Mouse (Mus musculus) ES-E14 (cell line): Measurements from ENCODE around the gene Vmn1r170. TPM values are rescaled to one million over a fixed set of nuclear protein-coding genes. Genes with fewer than 3 reads are reported as not detected.
"Not testable (repeated sequence)": the region's sequence is repeated elsewhere in the genome, so short reads cannot be mapped to it uniquely, and the experiment has no call there.

ENCODE experiments used
- DNase-seq: peaks from one replicate; pipeline ENCODE4 v3.0.0-alpha.2; 2013; ENCODE audit warnings: low read depth, low spot score
- H3K27ac ChIP-seq: 2 replicates; pipeline ENCODE4 v1.5.1; 2012; ENCODE audit warnings: low read depth, mild to moderate bottlenecking, low read length, moderate library complexity, mixed read lengths; ENCODE audit not compliant: poor library complexity, insufficient read depth, severe bottlenecking
- H3K36me3 ChIP-seq: 2 replicates; pipeline ENCODE4 v1.6.1; 2012; ENCODE audit warnings: mild to moderate bottlenecking, low read length, moderate library complexity, mixed read lengths; ENCODE audit not compliant: control insufficient read depth, poor library complexity, insufficient read depth, severe bottlenecking
- H3K4me1 ChIP-seq, 2 experiments: fragments of 150-350 bp in 1 of 2; sonication (generic) in 1 of 2; 2 replicates each; pipeline ENCODE4 v1.6.1; 2012; ENCODE audit warnings: low read length in 2 of 2, mild to moderate bottlenecking in 1 of 2, mixed read lengths in 1 of 2; ENCODE audit not compliant: control insufficient read depth in 2 of 2, insufficient read depth in 2 of 2, poor library complexity in 1 of 2
- H3K4me3 ChIP-seq, 2 experiments: fragments of 150-350 bp in 1 of 2; sonication (generic) in 1 of 2; 2 replicates each; pipeline ENCODE4 v1.5.1; 2012; ENCODE audit warnings: low read length in 2 of 2, low read depth in 1 of 2, mild to moderate bottlenecking in 1 of 2, mixed read lengths in 1 of 2; ENCODE audit not compliant: insufficient read depth in 1 of 2, poor library complexity in 1 of 2, severe bottlenecking in 1 of 2
- H3K9ac ChIP-seq: 2 replicates; pipeline ENCODE4 v1.6.1; 2012; ENCODE audit warnings: low read depth, mild to moderate bottlenecking, low read length, mixed read lengths; ENCODE audit not compliant: poor library complexity, insufficient read depth, severe bottlenecking
- H3K9me3 ChIP-seq: fragments of 150-350 bp; sonication (generic); 2 replicates; pipeline ENCODE4 v1.6.1; 2012; ENCODE audit warnings: low read depth, mild to moderate bottlenecking, low read length; ENCODE audit not compliant: control insufficient read depth, insufficient read depth
- CHD2 ChIP-seq: IDR thresholded peaks from 2 replicates; pipeline ENCODE4 v1.6.1; 2014; ENCODE audit warnings: mild to moderate bottlenecking, low read depth, low read length, inconsistent platforms
- HCFC1 ChIP-seq: IDR thresholded peaks from 2 replicates; pipeline ENCODE4 v1.6.1; 2012; ENCODE audit warnings: low read length, inconsistent platforms, borderline replicate concordance; ENCODE audit not compliant: insufficient read depth
- MAFK ChIP-seq: IDR thresholded peaks from 2 replicates; pipeline ENCODE4 v1.6.1; 2014; ENCODE audit warnings: mild to moderate bottlenecking, low read depth, low read length, inconsistent platforms; ENCODE audit not compliant: insufficient read depth
- ZC3H11A ChIP-seq: IDR thresholded peaks from 2 replicates; pipeline ENCODE4 v1.6.1; 2012; ENCODE audit warnings: low read depth, mild to moderate bottlenecking, inconsistent platforms, low read length, borderline replicate concordance
- ZNF384 ChIP-seq: IDR thresholded peaks from 2 replicates; pipeline ENCODE4 v1.6.1; 2012; ENCODE audit warnings: low read depth, low read length, inconsistent platforms
- in situ Hi-C, 2 experiments: fragments of 600-800 bp; cut with MboI; formaldehyde crosslinking; loops; one replicate each; pipeline ENCODE4 v1.15.1; 2025; ENCODE audit warnings: low sequenced_read_pairs in 2 of 2, inconsistent platforms in 1 of 2; ENCODE audit not compliant: unreplicated experiment in 2 of 2
- total RNA-seq: library from RNA; depleted of rRNA; stranded (reverse); fragments of 300-350 nt; gene quantifications from 2 replicates; pipeline ENCODE4 v1.2.3, GENCODE M21; 2012; rRNA removed

Gene Vmn1r170
- not detected in 2 replicates for total RNA-seq

DNA sequence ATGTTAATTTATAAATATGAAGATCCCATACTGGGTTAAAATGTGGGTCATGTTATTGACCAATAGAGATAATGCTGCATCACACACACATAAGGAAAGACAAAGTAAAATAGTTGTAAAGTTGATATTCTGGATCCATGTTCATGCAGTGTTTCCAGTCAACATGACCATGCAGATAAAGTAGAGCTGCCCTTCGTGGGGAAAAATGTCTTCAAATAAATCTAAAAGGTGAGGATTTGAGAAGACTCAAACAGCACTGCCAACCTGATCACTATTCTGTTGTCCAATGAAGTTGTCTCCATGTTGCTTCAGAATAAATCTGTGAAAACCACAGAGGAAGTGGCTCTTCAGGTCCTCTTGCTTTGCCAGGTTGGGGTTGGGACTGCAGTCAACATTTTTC lies at the start of gene Vmn1r170:
Vmn1r170 (plus strand) TSS at position 301 of the 400 bp plus-strand sequence.
- H3K36me3 ChIP-seq, H3K9ac ChIP-seq, H3K27ac ChIP-seq, H3K9me3 ChIP-seq, H3K4me3 ChIP-seq, H3K4me1 ChIP-seq, in situ Hi-C loops, DNase-seq: not testable (repeated sequence)

GRCm38 (mm10) chr7:23575226-23575625 lies 30.7 kb upstream of the Vmn1r170 start, which contains the start of gene Vmn1r169:
Vmn1r169 (plus strand) TSS chr7:23575526.
- not testable (repeated sequence) for H3K9ac ChIP-seq
- in situ Hi-C loops = loop anchor here in 1 of 2 experiments (25.0 kb wide), 1 partner anchor 237 kb away; the partner anchor contains the start of gene Vmn1r175

GRCm38 (mm10) chr7:23630422-23630821 lies 24.4 kb downstream of the Vmn1r170 start, which contains the start of gene Vmn1r171:
Vmn1r171 (plus strand) TSS chr7:23630722.
- in situ Hi-C loops = no loop called here
- no peaks in the 10 kb centered on the region for H3K36me3 ChIP-seq
- TF ChIP-seq HCFC1 (no peak), CHD2 (no peak), ZNF384 (no peak), MAFK (no peak), ZC3H11A (no peak)
- H3K27ac ChIP-seq = no peak within 1 kb of the TSS
- DNase-seq = no peak
- H3K4me3 ChIP-seq = no peak within 1 kb of the TSS
- no peak within 1 kb of the TSS for H3K9ac ChIP-seq
- no peaks in the 10 kb centered on the region for H3K4me1 ChIP-seq
- H3K9me3 ChIP-seq = no peaks in the 10 kb centered on the region

More at GRCm38 (mm10) chr7:23575226-23575625, 30.7 kb upstream of the Vmn1r170 start, which contains the start of gene Vmn1r169:
- not testable (repeated sequence) for H3K9me3 ChIP-seq, H3K36me3 ChIP-seq, H3K4me3 ChIP-seq, H3K27ac ChIP-seq, DNase-seq, H3K4me1 ChIP-seq

Other genes with a start within 250 kb of the Vmn1r170 start
- gene Nlrp5, start 220.3 kb upstream of the Vmn1r170 start, total RNA-seq = 0.05 TPM in 1 of 2 replicates, not detected in the other
- gene Vmn1r167, start 99.0 kb upstream of the Vmn1r170 start, total RNA-seq = not detected in 2 replicates
- not detected in 2 replicates for gene Vmn1r168, start 66.4 kb upstream of the Vmn1r170 start, total RNA-seq
- not detected in 2 replicates for gene Vmn1r169, start 30.6 kb upstream of the Vmn1r170 start, total RNA-seq
- gene Vmn1r171, start 24.5 kb downstream of the Vmn1r170 start, total RNA-seq = not detected in 2 replicates
- not detected in 2 replicates for gene Vmn1r172, start 52.1 kb downstream of the Vmn1r170 start, total RNA-seq
- not detected in 2 replicates for gene Vmn1r173, start 94.5 kb downstream of the Vmn1r170 start, total RNA-seq
- gene Vmn1r174, start 146.1 kb downstream of the Vmn1r170 start, total RNA-seq = not detected in 2 replicates
- not detected in 2 replicates for gene Vmn1r175, start 204.5 kb downstream of the Vmn1r170 start, total RNA-seq
- gene Vmn1r176, start 231.2 kb downstream of the Vmn1r170 start, total RNA-seq = not detected in 2 replicates